Mouse (Mus musculus) testis, postnatal 14 days (tissue): ENCODE data around the gene Dnajb2.

Experiments
- DNase-seq: peaks from one replicate; pipeline ENCODE4 v3.0.0; 2021; ENCODE audit warnings: low spot score

Gene Dnajb2

GRCm38 (mm10) chr1:75251112-75251970 is 15.1 kb downstream of the Dnajb2 start:
- DNase-seq = peak; percentile 78

- DNase-seq = no peak
Measured at GRCm38 (mm10) chr1:75252308-75252707, 16.1 kb downstream of the Dnajb2 start.

- no peak for DNase-seq
Measured at GRCm38 (mm10) chr1:75253029-75253428, 16.8 kb downstream of the Dnajb2 start.

- peak; percentile 65 for DNase-seq
Measured at GRCm38 (mm10) chr1:75253849-75254624, 17.8 kb downstream of the Dnajb2 start.

- no peak for DNase-seq
Measured at GRCm38 (mm10) chr1:75254625-75255013, 18.4 kb downstream of the Dnajb2 start.

GRCm38 (mm10) chr1:75255516-75256046 is 19.4 kb downstream of the Dnajb2 start:
- DNase-seq = no peak

GRCm38 (mm10) chr1:75261278-75261677 is 25.1 kb downstream of the Dnajb2 start:
- DNase-seq = no peak

- DNase-seq = peak; percentile 65
Measured at GRCm38 (mm10) chr1:75262969-75263951, 27.1 kb downstream of the Dnajb2 start.

GRCm38 (mm10) chr1:75264091-75264880 is 28.1 kb downstream of the Dnajb2 start, which contains the start of gene Ptprn:
Gene Ptprn, minus strand, starts transcription at chr1:75264502.
- DNase-seq = no peak

- DNase-seq = peak; percentile 36
Measured at GRCm38 (mm10) chr1:75277195-75278188, 41.3 kb downstream of the Dnajb2 start.

- no peak for DNase-seq
Measured at GRCm38 (mm10) chr1:75278228-75278627, 42.0 kb downstream of the Dnajb2 start, which contains the start of gene Resp18. Gene Resp18, minus strand, starts transcription at chr1:75278415.

GRCm38 (mm10) chr1:75283017-75283416 is 46.8 kb downstream of the Dnajb2 start:
- no peak for DNase-seq

- no peak for DNase-seq
Measured at GRCm38 (mm10) chr1:75284911-75285310, 48.7 kb downstream of the Dnajb2 start.

- DNase-seq = no peak
Measured at GRCm38 (mm10) chr1:75289376-75289775, 53.2 kb downstream of the Dnajb2 start.

GRCm38 (mm10) chr1:75289888-75290431 is 53.8 kb downstream of the Dnajb2 start:
- DNase-seq = no peak

GRCm38 (mm10) chr1:75290582-75290981 is 54.4 kb downstream of the Dnajb2 start:
- no peak for DNase-seq

GRCm38 (mm10) chr1:75291321-75291720 is 55.1 kb downstream of the Dnajb2 start:
- DNase-seq = no peak

GRCm38 (mm10) chr1:75292476-75293330 is 56.5 kb downstream of the Dnajb2 start:
- DNase-seq = no peak
